Mouse (Mus musculus): ENCODE data around the gene Eif2b2. TPM values are rescaled to one million over a fixed set of nuclear protein-coding genes. Genes with fewer than 3 reads are reported as not detected.

Eif2b2 gene
- total RNA-seq, 2 experiments from 2014 or later: 51.0 to 54.7 TPM

DNA sequence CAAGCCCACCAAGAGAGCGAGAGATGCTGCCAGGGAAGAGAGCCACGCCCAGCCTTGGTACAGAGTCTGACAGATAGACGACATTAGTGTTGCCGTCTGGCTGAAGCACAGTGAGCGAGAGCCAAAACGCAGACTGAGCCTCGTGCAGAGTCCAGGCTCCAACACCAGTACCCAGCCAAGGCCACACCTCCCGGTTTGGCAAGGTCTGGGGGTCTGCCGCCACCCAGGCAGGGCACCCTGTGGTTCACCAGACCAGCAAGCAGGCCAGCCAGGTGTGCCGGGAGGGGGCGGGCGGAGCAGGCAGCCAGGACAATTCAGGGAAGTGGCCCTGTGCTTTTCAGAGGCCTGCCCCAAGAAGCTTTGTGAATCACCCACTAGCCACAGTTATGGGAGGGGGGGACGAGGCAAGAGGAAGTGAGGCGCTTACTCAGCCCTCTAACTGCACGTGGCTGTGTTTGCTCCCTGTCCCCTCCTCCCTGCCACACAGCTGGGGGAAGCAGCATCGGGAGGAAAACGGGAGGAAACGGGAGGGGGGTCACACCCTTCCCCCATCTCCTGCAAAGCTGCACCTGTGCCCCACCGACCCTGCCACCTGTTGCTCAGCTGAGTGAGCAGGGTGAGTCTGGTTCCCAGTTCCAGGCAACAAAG is 26.7 kb upstream of the Eif2b2 start:
- peak in 1 of 2 experiments; percentile 26 for DNase-seq
- intact Hi-C loops (cut with DNase I): no loop called here

DNA sequence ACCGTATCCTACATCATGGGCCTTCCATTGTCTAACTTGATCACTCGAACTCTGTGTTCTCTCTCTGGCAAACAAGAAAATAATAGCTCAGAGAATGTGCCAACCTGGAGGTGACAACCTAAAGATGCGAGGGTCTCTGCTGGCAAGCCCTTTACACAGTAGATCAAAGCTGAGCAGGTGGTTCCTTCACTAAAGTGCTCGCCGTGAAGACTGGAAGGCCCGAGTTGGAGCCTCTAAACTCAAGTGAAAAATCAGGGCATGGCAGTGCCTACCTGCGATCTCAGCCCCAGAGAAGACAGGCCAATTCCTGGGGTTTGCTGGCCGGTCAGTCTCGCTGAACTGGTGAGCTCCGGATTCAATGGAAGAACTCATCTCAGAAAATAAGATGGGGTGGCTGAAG is 26.1 kb upstream of the Eif2b2 start:
- intact Hi-C loops (cut with DNase I): no loop called here
- no peak for DNase-seq

DNA sequence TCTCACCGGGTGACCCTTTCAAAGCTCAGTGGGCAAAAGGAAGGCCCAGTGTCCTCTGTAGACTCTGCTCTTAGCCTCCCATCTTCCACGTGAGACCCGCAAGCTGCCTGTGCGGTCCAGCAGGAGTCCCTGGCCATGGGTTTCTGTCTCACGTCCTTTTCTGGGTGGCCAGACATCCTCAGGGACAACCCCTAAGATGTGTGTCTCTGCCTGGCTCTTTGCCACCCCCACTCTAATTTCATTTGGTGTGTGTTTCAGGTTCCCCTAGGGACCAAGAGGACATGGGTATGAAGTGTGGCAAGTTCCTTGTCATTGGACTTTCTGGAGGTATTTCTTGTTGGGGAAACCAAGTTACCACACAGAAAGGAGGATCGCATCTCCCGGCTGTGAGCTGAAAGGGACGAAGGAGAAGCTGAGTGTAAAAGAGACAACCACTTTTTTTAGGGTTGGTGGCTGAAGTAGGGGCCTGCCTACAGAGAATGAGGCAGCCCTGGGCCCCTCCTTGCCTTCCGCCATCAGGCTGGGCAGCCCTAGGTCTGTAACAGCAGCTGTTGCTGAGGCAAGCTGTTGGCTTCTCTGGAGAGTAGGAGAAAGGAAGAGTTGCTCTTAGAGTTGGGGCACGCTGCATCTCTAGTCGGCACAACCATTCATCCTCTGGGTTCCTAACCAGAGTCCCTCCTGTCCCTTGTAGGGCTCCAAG is 25.2 kb upstream of the Eif2b2 start:
- intact Hi-C loops (cut with DNase I): no loop called here
- DNase-seq: no peak

GRCm38 (mm10) chr12:85194623-85195018 is 24.7 kb upstream of the Eif2b2 start:
- peak; percentile 86 to 89 for DNase-seq
- intact Hi-C loops (cut with DNase I): no loop called here

DNA sequence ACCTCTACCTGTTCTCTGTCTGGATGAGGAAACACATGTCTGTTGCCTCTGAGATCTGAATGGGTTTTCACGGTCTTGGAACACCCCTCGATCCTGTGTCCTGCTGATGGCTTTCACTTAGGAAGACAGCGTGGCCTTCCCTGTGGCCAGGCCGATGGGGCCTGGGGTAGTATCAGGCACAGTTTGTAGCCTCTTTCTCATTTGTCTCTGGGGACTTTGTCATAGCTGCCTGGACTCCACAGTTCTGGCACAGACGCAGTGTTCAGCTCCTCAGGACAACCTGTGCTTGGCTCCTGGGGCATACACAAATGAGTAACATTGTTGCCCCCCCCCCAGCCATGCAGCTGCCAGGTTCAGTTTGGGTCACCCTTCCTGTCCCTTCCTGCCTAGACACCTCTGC is 24.2 kb upstream of the Eif2b2 start:
- DNase-seq: peak in 1 of 2 experiments; percentile 25
- intact Hi-C loops (cut with DNase I): no loop called here

DNA sequence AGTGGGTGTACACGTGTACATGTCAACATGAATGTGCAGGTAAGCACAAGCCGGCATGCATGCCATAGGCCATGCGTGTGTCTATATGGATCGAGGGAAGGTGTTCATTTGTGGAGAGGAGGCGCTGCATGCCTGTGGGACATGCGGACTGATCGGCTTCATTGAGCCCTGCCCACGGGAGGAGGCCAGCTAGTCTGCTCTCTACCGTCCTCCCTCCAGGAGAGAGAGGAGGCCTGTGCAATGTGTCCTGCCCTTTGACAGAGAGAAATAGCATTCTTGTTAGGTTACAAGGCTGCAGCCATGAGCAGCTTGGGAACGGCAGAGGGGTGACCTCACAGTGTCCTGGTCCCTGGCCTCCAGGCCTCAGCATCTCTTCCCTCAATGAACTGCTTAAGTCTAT is 23.1 kb upstream of the Eif2b2 start:
- no peak for DNase-seq
- intact Hi-C loops (cut with DNase I): no loop called here

DNA sequence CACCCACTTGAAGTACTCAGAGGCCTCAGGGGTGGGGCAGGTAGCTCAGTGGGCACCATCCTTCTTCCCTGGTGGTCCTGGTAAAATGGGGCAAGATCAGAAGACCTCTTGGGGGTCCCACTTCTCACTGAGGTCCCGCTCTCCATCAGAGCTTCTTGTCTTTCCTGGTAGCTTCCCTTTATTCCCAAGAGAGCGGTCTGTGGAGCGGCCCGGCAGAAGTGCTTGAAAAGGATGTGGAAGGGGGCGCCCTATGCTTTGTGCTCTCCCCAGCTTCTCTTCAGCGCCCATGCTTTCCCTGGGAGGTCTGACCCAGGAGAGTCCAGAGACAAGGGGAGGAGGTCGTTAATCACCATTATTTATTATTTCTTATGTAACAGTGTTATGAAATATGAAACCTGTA is 21.9 kb upstream of the Eif2b2 start:
- DNase-seq: no peak
- intact Hi-C loops (cut with DNase I): no loop called here

DNA sequence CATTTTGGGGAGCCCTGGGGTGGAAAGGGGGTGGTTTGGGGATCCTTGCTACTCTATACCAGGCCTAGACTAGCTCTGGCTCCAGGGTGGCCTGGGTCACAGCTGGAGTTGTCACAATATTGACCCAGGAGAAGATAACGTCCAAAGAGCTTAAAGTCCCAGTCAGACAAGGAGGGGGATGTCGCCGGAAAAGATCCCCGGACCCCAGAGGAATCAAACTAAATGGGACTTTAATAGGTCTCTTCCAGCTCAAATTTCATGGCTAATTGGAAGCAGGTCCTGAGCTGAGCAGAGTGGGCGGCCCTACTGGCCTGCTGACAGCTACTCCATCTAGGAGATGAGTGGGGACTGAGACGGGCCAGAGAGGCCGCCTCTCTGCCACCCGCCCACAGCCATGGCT is 21.3 kb upstream of the Eif2b2 start:
- intact Hi-C loops (cut with DNase I): no loop called here
- no peak for DNase-seq

GRCm38 (mm10) chr12:85199954-85200353 is 19.3 kb upstream of the Eif2b2 start:
- intact Hi-C loops (cut with DNase I): no loop called here

GRCm38 (mm10) chr12:85200929-85201829 is 18.1 kb upstream of the Eif2b2 start:
- intact Hi-C loops (cut with DNase I): no loop called here
- DNase-seq: no peak

More at GRCm38 (mm10) chr12:85199954-85200353, 19.3 kb upstream of the Eif2b2 start:
- DNase-seq: no peak

DNA sequence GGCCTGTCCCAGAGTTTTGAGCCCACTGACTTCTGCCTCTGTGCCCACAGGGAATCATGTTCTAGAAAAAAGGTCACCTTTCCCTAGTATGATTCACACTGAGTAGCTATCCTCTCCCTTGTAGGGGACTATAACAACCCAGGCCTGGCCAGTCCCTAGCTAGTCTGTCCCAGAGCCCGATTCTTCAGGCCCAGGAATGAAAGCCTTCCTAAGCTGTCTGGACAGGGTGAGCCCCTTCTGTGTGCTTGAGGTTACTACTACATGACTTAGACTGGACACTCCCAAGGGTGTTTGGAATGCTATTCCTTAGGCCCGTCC is 17.5 kb upstream of the Eif2b2 start:
- intact Hi-C loops (cut with DNase I): no loop called here

GRCm38 (mm10) chr12:85202191-85202590 is 17.1 kb upstream of the Eif2b2 start:
- DNase-seq: no peak
- intact Hi-C loops (cut with DNase I): no loop called here

More for the DNA sequence above, 17.5 kb upstream of the Eif2b2 start:
- DNase-seq: no peak

- intact Hi-C loops (cut with DNase I): no loop called here
- no peak for DNase-seq
Observed at GRCm38 (mm10) chr12:85203699-85204098, 15.6 kb upstream of the Eif2b2 start.

DNA sequence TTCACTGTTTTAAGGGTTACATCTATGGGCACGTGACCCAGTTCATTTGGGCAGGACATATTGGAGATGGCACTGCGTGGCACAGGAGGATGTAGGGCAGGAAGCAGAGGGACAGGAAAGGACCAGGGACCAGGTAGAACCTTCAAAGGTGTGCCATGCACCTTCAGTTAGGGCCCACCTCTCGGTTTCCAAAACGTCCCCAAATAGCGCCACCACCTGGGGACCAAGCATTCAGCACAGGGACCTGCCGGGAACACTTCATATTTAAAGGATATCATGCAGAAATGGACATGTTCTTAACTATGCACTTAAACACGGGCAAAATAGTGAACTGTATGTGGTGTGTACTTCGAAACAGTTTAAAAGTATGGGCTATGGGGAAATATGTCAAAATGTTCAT is 15.2 kb upstream of the Eif2b2 start:
- no peak for DNase-seq
- intact Hi-C loops (cut with DNase I): no loop called here

- intact Hi-C loops (cut with DNase I): no loop called here
- DNase-seq: no peak
Observed at GRCm38 (mm10) chr12:85205425-85205824, 13.9 kb upstream of the Eif2b2 start.

DNA sequence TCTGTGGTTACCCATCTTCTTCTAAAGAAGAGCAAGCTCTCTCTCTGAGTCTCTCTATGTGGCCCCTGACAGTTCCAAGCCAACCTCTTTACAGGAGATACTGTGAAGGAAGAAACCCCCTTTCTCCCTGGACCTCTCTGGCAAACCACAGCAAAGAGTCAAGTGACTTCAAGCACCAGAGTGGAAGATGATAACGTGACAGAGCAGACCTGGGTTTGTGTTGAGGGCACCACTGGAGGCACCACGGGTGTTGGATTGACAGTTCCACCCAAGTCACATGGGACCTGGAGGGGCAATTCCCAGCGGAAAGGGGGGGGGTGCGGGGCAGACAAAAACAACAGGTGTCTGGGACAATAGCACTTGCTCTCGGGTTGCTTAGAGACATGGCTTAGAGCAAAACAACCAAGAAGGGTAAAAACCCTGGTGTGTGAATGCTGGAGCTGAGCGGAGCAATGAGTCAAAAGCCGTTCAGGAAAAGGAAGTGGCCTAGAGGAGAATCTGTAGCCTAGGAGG is 10.5 kb upstream of the Eif2b2 start:
- DNase-seq: no peak
- intact Hi-C loops (cut with DNase I): no loop called here

DNA sequence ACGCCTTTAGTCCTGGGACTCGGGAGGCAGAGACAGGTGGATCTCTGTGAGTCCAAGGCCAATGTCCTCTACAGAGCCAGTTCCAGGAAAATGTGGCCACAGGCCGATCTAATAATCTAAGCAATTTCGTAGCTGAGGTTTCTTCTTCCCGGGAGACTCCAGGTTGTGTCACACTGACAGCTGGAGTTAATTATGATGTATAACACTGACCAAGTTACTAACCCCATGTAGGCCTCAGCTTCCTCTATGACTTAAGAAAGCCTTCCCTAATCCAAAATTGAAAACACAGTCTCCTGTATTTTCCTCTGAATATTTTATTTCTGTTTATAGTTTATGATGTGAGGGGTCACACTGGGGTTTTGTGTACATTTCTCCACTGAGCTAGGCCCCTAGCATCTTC is 4.2 kb upstream of the Eif2b2 start:
- intact Hi-C loops (cut with DNase I): loop anchor here (5.0 kb wide), 1 partner anchor 38 kb away; the partner anchor contains the start of gene Pgf

GRCm38 (mm10) chr12:85217733-85218310 is 1.5 kb upstream of the Eif2b2 start:
- no peak for DNase-seq
- intact Hi-C loops (cut with DNase I): loop anchor here (5.0 kb wide), 1 partner anchor 41 kb away; the partner anchor contains the start of gene Pgf

More for the DNA sequence above, 4.2 kb upstream of the Eif2b2 start:
- DNase-seq: no peak

DNA sequence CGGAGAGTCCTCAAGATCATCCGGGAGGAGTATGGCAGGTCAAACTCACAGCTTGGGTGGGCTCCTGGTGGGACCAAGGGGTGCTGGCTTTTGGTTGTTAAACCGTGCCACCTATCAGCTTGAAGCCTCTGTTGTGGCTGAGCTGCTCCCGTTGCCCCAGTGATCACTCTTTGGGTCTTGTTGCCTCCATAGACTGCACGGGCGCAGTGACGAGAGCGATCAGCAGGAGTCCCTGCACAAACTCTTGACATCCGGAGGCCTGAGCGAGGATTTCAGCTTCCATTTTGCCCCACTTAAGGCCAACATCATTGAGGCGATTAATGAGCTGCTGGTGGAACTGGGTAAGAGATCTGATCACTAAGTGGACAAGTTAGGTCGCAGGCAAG is 617 bp downstream of the Eif2b2 start:
- intact Hi-C loops (cut with DNase I): loop anchor here (5.0 kb wide), 2 partner anchors 43 to 72 kb away; partner anchors contain the start of gene Pgf
- no peak for DNase-seq

DNA sequence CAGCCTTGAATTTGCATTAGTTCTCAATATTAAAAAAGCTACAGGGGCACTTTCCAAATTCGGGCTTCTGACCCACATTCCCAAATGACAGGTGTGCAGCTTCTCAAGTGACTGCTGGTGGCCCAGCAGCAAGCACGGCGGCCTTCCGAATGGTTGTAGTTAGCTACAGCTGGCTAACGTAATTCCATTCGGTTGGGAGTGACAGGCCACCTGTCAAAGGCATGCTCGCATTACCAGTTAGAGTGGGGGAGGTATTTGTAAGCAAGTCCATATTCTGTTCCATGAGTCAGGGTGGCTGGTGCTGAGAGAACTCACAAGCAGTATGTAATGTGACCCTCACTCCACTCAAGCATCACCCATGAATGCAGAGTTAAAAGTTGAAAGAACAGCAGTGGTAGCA is 7.9 kb downstream of the Eif2b2 start:
- intact Hi-C loops (cut with DNase I): no loop called here
- DNase-seq: peak in 1 of 2 experiments; percentile 38

Measured in gastrocnemius, postnatal 36 days (tissue).